Mouse (Mus musculus) naive thymus-derived CD4-positive, alpha-beta T cell, adult 2 months (primary cell): ENCODE measurements around the gene Tas2r115.
"Not testable (repeated sequence)": the region's sequence is repeated elsewhere in the genome, so short reads cannot be mapped to it uniquely, and the experiment has no call there.

ENCODE experiments used
- DNase-seq: peaks from one replicate; pipeline ENCODE4 v3.0.0-alpha.2; 2011; ENCODE audit warnings: low read depth

Gene Tas2r115

DNA sequence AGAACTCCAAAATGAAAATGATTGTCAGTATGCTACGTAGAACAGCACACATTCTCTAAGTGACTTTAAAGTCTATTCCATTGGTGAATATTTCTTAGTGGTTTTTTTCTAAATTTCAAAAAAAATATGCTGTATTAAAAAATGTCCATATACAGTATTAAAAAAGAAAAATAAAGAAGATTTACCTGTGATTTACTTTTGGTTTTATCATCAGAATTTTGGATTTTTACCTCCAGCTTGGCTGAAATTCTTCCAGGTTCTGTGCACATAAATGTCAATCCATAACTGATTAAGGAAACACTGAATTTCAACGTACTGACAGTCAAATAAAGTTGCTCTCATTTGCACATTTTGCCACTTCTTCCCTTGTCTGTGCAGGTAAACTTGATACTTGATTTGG is at the start of gene Tas2r115:
Gene Tas2r115, minus strand, starts transcription at position 101 of the 400 bp plus-strand sequence.
- DNase-seq = no peak

DNA sequence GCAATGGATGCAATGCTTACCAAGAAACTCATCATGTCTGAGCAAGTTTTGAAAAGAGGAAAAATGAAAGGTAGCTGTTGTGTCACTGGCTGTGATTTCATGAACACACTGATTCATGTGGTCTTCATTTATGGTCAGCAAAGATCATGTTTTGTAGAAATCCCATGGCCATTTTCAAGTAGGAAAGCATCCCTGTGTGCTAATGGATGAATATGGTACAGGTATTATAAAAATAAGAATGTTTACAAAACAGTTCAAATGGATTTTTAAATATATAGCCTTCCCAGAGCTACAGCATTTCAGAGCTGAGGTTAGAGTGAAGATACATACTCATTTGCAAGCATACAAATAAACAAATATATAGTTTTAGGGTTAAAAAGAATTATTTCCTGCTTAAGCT is 40.2 kb upstream of the Tas2r115 start, which contains the start of gene Tas2r136:
Gene Tas2r136, minus strand, starts transcription at position 101 of the 400 bp plus-strand sequence.
- DNase-seq = no peak

DNA sequence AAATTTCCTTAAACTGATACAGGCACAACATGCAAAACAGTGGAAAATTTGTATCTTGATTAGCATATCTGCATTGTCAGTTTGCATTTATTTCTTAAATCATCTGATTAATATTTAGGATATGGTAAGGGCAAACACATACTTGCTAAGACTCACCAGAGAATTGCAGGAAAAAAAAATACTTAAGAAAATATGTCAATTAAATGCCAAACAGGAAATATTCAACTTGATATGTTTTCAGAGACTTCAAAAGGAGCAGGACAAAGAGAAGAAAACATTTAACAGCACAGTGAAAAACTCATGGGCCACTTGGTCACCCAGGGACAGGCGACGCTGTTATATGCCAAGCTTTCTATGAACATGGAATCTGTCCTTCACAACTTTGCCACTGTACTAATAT is 24.0 kb upstream of the Tas2r115 start, which contains the start of gene Tas2r102:
Gene Tas2r102, plus strand, starts transcription at position 301 of the 400 bp plus-strand sequence.
- no peak for DNase-seq

DNA sequence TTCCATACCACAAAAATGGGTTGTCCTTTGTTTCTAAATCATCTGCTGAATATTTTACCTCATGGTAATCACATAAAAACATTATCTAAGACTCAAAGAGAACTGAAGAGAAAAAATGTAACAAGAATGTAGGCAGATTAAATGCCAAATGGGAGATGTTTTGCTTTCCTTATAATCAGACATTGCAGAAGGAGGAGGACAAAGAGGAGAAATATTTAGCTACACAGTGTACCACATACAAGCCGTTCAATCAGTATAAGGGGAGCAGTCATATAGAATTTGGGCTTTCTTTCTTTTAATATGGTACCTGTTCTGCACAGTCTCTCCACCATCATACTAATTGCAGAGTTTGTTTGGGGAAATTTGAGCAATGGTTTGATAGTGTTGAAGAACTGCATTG is 16.6 kb upstream of the Tas2r115 start, which contains the start of gene Tas2r124:
Gene Tas2r124, plus strand, starts transcription at position 301 of the 400 bp plus-strand sequence.
- DNase-seq = no peak

DNA sequence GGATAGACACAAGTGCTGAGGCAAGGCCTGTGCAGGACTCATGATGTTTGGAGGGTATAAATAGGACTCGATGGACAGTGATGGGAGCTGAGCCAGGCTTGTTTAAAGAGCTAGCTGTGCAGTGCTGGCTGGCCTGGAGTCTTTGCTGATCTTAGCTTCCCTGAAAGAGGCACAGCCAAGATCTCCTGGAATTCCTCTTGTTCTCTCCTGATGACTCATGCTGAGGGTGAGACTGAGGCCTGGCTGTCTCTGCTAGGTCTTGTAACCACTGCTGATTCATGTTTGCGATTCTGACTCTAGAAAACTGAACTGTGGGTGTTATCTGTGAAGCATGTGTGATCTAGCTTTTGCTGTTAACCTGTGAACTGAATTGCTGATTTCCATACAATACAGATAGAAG is 12.4 kb upstream of the Tas2r115 start:
- DNase-seq = no peak

DNA sequence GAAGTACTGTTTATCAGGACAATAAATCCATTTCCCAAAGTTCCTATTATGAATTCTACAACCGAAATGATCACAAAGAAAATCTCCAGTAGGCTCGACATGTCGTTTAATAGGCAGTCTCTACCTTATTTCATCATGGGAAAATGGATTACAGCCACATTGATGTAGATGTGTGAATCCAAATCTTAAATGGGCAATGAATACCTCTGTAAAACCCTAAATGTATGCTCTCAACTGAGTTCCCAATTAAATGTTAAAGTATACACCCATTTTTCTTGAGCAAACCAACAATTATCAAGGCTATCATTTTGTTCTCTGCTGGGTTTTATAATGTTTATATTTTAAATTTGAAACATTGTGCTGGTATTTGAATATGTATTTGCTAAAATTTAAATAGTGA is 26.0 kb downstream of the Tas2r115 start, which contains the start of gene Tas2r122:
Gene Tas2r122, minus strand, starts transcription at position 101 of the 400 bp plus-strand sequence.
- DNase-seq = no peak

DNA sequence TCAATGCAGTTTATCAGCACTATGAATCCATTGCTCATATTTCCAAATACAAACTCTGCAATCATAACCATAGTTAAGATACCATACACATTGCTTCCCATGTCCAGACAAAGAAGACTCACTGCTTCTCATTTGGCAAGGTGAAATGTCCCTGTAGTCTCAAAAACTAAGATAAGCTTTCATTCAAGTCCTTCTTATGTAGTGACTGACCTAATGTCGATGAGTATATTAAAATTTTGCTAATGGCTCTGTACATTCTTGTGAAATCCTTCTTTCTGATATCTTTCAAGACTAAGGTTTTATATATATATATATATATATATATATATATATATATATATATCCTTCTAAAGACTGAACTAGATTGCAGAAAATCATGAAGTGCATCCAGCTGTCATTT is 36.9 kb downstream of the Tas2r115 start, which contains the start of gene Tas2r121:
Gene Tas2r121, minus strand, starts transcription at position 101 of the 400 bp plus-strand sequence.
- DNase-seq = no peak

DNA sequence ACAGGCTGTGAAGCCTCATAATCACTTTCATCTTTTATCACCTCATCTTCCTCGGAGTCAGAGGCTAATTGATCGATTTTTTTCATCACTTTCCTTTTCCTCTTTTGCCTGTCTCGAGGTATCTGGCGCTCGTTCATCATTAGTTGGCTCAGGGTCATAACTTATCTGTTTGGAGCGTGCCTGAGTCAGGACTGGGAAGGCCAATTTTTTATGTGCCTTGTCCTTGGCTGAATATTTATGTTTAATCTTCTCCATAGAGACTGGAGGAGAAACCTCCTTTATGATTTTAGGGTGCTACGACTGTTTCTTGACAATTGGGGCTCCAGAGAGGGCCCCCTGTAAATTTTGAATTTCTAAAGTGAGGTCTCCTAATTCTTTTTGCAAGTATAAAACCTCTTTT is 46.2 kb downstream of the Tas2r115 start:
- DNase-seq = not testable (repeated sequence)
